Mouse (Mus musculus) midbrain, embryonic 12.5 days (tissue): ENCODE measurements around the gene Dynlt1b. TPM values are rescaled to one million over a fixed set of nuclear protein-coding genes. Genes with fewer than 3 reads are reported as not detected.
"Not testable (repeated sequence)": the region's sequence is repeated elsewhere in the genome, so short reads cannot be mapped to it uniquely, and the experiment has no call there.

Experiments used
- ATAC-seq: fragments of 200-750 bp; cut with Nextera tagmentation; 2 replicates; pipeline ENCODE4 v1.8.0; 2017; ENCODE audit warnings: low read depth, moderate TSS enrichment, moderate library complexity; ENCODE audit not compliant: low FRiP score
- H3K27ac ChIP-seq: fragments of 300-500 bp; sonication (generic); replicated peaks from 2 replicates; pipeline ENCODE4 v1.5.1; 2016; ENCODE audit warnings: mild to moderate bottlenecking
- H3K27me3 ChIP-seq: fragments of 300-500 bp; sonication (generic); 2 replicates; pipeline ENCODE4 v1.6.1; 2016; ENCODE audit warnings: mild to moderate bottlenecking
- H3K36me3 ChIP-seq: fragments of 300-500 bp; sonication (generic); 2 replicates; pipeline ENCODE4 v1.6.1; 2016
- H3K4me1 ChIP-seq: fragments of 300-500 bp; sonication (generic); 2 replicates; pipeline ENCODE4 v1.6.1; 2016
- H3K4me2 ChIP-seq: fragments of 300-500 bp; sonication (generic); replicated peaks from 2 replicates; pipeline ENCODE4 v1.6.1; 2016; ENCODE audit warnings: mild to moderate bottlenecking, moderate library complexity
- H3K4me3 ChIP-seq: fragments of 300-500 bp; sonication (generic); 2 replicates; pipeline ENCODE4 v1.5.1; 2016; ENCODE audit warnings: mild to moderate bottlenecking
- H3K9ac ChIP-seq: fragments of 300-500 bp; sonication (generic); replicated peaks from 2 replicates; pipeline ENCODE4 v1.6.1; 2016; ENCODE audit warnings: mild to moderate bottlenecking, moderate library complexity
- H3K9me3 ChIP-seq: fragments of 300-500 bp; sonication (generic); 2 replicates; pipeline ENCODE4 v1.6.1; 2016; ENCODE audit warnings: mild to moderate bottlenecking
- WGBS: fragments of 180-500 bp; shearing (Covaris S2); methylation state at CpG from one replicate; pipeline ENCODE4 v1.1.7; 2016; 5-methylcytosine and 5-hydroxymethylcytosine counted together
- polyA plus RNA-seq: library from polyadenylated mRNA; unstranded; fragments of >200 nt; fragmentation: Nextera tagmentation; extraction: Ambion mirVana; gene quantifications from 2 replicates; pipeline ENCODE4 v1.2.1, GENCODE M21; 2016

Dynlt1b gene
- polyA plus RNA-seq: 776 and 817 TPM in 2 replicates

GRCm38 (mm10) chr17:6429945-6430344, at the start of gene Dynlt1b:
TSS of gene Dynlt1b (plus strand) at chr17:6430112.
- peak; percentile 98 for ATAC-seq
- peak within 1 kb of the TSS; percentile 48 for H3K4me2 ChIP-seq
- not testable (repeated sequence) for H3K4me1 ChIP-seq, H3K9me3 ChIP-seq, H3K27me3 ChIP-seq
- WGBS: under 1% methylated on average over 27 of the region's 27 CpGs
- peak within 1 kb of the TSS; percentile 47 for H3K4me3 ChIP-seq
- peaks cover 13% of the 10 kb centered on the region; the same call in 1 of the 2 replicates for H3K36me3 ChIP-seq
- peak within 1 kb of the TSS; percentile 61 for H3K9ac ChIP-seq
- H3K27ac ChIP-seq: peak within 1 kb of the TSS; percentile 58

GRCm38 (mm10) chr17:6380182-6380841, 49.6 kb upstream of the Dynlt1b start:
- H3K36me3 ChIP-seq, H3K4me2 ChIP-seq, H3K4me3 ChIP-seq, H3K9ac ChIP-seq, H3K27ac ChIP-seq, H3K4me1 ChIP-seq, H3K9me3 ChIP-seq, H3K27me3 ChIP-seq: not testable (repeated sequence)
- peak; percentile 88 for ATAC-seq
- WGBS: 75% methylated on average over 1 of the region's 8 CpGs

GRCm38 (mm10) chr17:6381071-6381682, 48.7 kb upstream of the Dynlt1b start:
- H3K4me3 ChIP-seq, H3K27me3 ChIP-seq, ATAC-seq, H3K9ac ChIP-seq, H3K27ac ChIP-seq, H3K36me3 ChIP-seq, H3K4me2 ChIP-seq, H3K9me3 ChIP-seq, H3K4me1 ChIP-seq: not testable (repeated sequence)
- WGBS: no CpG with 5 or more reads among the region's 8 CpGs

- not testable (repeated sequence) for H3K27me3 ChIP-seq, H3K9me3 ChIP-seq, H3K4me3 ChIP-seq, H3K36me3 ChIP-seq, H3K27ac ChIP-seq, H3K4me2 ChIP-seq, H3K9ac ChIP-seq, H3K4me1 ChIP-seq
- peak; percentile 67 for ATAC-seq
- WGBS: no CpG with 5 or more reads among the region's 4 CpGs
Observed at GRCm38 (mm10) chr17:6386927-6387326, 43.0 kb upstream of the Dynlt1b start.

- not testable (repeated sequence) for H3K27ac ChIP-seq, H3K4me3 ChIP-seq, H3K27me3 ChIP-seq, ATAC-seq, H3K9ac ChIP-seq, H3K36me3 ChIP-seq, H3K4me2 ChIP-seq, H3K4me1 ChIP-seq, H3K9me3 ChIP-seq
- WGBS: no CpG with 5 or more reads among the region's 9 CpGs
Observed at GRCm38 (mm10) chr17:6387380-6387911, 42.5 kb upstream of the Dynlt1b start.

- not testable (repeated sequence) for H3K27ac ChIP-seq, H3K4me3 ChIP-seq, H3K4me1 ChIP-seq, H3K27me3 ChIP-seq, H3K4me2 ChIP-seq, H3K9me3 ChIP-seq, ATAC-seq, H3K9ac ChIP-seq, H3K36me3 ChIP-seq
- WGBS: 78% methylated on average over 5 of the region's 7 CpGs
Observed at GRCm38 (mm10) chr17:6389463-6389862, 40.4 kb upstream of the Dynlt1b start.

GRCm38 (mm10) chr17:6390731-6391130, 39.2 kb upstream of the Dynlt1b start:
- H3K27ac ChIP-seq, ATAC-seq: not testable (repeated sequence)
- 98% methylated on average over 2 of the region's 2 CpGs for WGBS

GRCm38 (mm10) chr17:6391736-6392135, 38.2 kb upstream of the Dynlt1b start:
- H3K36me3 ChIP-seq, ATAC-seq, H3K27me3 ChIP-seq, H3K27ac ChIP-seq, H3K4me3 ChIP-seq, H3K4me2 ChIP-seq, H3K9ac ChIP-seq, H3K9me3 ChIP-seq, H3K4me1 ChIP-seq: not testable (repeated sequence)
- 91% methylated on average over 5 of the region's 6 CpGs for WGBS

More at GRCm38 (mm10) chr17:6390731-6391130, 39.2 kb upstream of the Dynlt1b start:
- H3K9me3 ChIP-seq, H3K4me3 ChIP-seq, H3K9ac ChIP-seq, H3K4me1 ChIP-seq, H3K27me3 ChIP-seq, H3K36me3 ChIP-seq, H3K4me2 ChIP-seq: not testable (repeated sequence)

GRCm38 (mm10) chr17:6392473-6393340, 37.2 kb upstream of the Dynlt1b start:
- H3K4me1 ChIP-seq, H3K36me3 ChIP-seq, H3K27me3 ChIP-seq, H3K9me3 ChIP-seq, H3K4me3 ChIP-seq, H3K27ac ChIP-seq, H3K4me2 ChIP-seq, H3K9ac ChIP-seq: not testable (repeated sequence)
- ATAC-seq: peak; percentile 59
- WGBS: no CpG with 5 or more reads among the region's 4 CpGs

- H3K9me3 ChIP-seq, H3K27ac ChIP-seq, H3K9ac ChIP-seq, H3K27me3 ChIP-seq, H3K36me3 ChIP-seq, H3K4me2 ChIP-seq, H3K4me1 ChIP-seq, H3K4me3 ChIP-seq, ATAC-seq: not testable (repeated sequence)
- 92% methylated on average over 1 of the region's 3 CpGs for WGBS
Observed at GRCm38 (mm10) chr17:6398079-6398478, 31.8 kb upstream of the Dynlt1b start.

GRCm38 (mm10) chr17:6398816-6399215, 31.1 kb upstream of the Dynlt1b start:
- ATAC-seq, H3K9ac ChIP-seq, H3K4me3 ChIP-seq, H3K4me2 ChIP-seq, H3K9me3 ChIP-seq, H3K4me1 ChIP-seq, H3K27me3 ChIP-seq, H3K36me3 ChIP-seq: not testable (repeated sequence)
- 28% methylated on average over 7 of the region's 7 CpGs for WGBS
- H3K27ac ChIP-seq: peak overlapping the region; percentile 64; the same call in 1 of the 2 replicates
